Comparison of ENCODE assay signal across 12 mouse cellular contexts in the genomic region with DNA sequence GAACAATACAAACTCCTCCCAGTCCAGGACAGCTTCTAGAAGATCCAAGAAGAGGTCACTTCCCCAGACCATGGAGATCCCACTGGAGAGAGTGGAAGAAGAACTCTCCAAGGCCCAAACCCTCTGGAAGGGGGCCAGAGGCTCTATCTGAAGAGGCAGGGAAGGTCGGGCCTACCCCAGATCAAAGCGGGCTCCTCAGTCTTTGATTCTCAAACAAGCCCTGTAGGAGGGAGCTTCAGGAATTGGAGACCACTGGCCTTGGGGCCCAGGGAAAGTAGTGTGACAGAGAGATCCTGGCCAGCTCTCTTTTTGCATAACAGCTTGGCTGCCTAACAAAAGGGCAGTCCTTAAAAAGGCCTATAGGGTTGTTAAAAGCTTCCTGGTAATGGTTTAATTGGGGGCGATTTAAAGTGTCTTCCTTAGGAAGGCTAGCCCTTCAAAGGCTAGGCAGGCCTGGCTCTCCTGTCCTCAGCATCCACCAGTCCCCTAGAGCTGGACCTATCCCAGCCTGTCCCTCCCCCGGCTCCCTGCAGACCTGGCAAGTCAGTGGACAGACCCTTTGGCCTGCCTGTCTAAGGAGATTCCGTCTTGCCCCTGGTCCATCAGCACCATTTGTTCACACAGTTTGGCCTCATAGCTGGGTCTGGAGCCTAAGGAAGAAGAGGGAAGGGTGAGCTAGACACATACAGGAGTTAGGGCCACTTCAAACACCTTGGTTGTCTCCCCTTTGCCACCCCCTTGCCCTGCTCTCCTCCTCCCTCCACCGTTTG. TPM values are rescaled to one million over a fixed set of nuclear protein-coding genes. Genes with fewer than 3 reads are reported as not detected.
A peak's percentile ranks its signal among the peaks of the same experiment; 100 is the strongest.
DNase-seq lines count a peak whose midpoint lies in the region; ATAC-seq and TF ChIP-seq lines count a peak whose summit lies in the region.
"Had no signal": no experiment of that assay in that cellular context is flagged by ENCODE, and none has a peak within 500 bp of the region (broad histone marks: within the 10 kb centered on the region; RNA-seq: fewer than 3 reads in every experiment).

No protein-coding gene starts in this region.

- no peak for ATAC-seq in hindbrain, embryonic 11.5 days (ENCODE audit: low FRiP score)
- ATAC-seq in erythroid progenitor cell, adult 5-6 weeks (replicated peaks; ENCODE audit: low FRiP score, poor library complexity, severe bottlenecking), result peak; percentile 1; the same call in 1 of the 2 replicates
- no peak for ATAC-seq in stomach, postnatal 0 days (ENCODE audit: low FRiP score, low TSS enrichment)
- ATAC-seq: activated CD4-positive, CD25-positive, alpha-beta regulatory T cell, adult 4 months; midbrain, embryonic 15.5 days had no signal

- TF ChIP-seq CTCF in stomach, postnatal 0 days (IDR thresholded peaks at IDR 0.05; ENCODE audit: low read depth), result no peak

- DNase-seq in hindbrain, embryonic 10.5 days (ENCODE audit: low spot score), result no peak
- DNase-seq in hindbrain, embryonic 11.5 days (ENCODE audit: low spot score), result no peak
- DNase-seq in thymus, postnatal 14 days, result peak; percentile 15
- no peak for DNase-seq in thymus, postnatal 10 days (ENCODE audit: low spot score in 2 of 2)
- DNase-seq in stomach, postnatal 0 days (ENCODE audit: low spot score), result peak; percentile 11
- DNase-seq in gastrocnemius, postnatal 4 days (ENCODE audit: low spot score in 2 of 2), result no peak
- no peak for DNase-seq in spleen, postnatal 36 days (ENCODE audit: low spot score in 2 of 2)

- WGBS in hindbrain, embryonic 10.5 days, result 30% methylated on average over 6 of the region's 6 CpGs
- 33% methylated on average over 6 of the region's 6 CpGs for WGBS in hindbrain, embryonic 11.5 days
- 63% methylated on average over 6 of the region's 6 CpGs for WGBS in stomach, postnatal 0 days

- H3K27me3 ChIP-seq in hindbrain, embryonic 10.5 days (ENCODE audit: insufficient read depth, poor library complexity, severe bottlenecking), result peaks cover 55% of the 10 kb centered on the region
- 0 out of 2 replicates have a peak, but pooled peaks cover 3% of the 10 kb centered on the region for H3K27me3 ChIP-seq in hindbrain, embryonic 11.5 days (ENCODE audit: control insufficient read depth, insufficient read depth, low read length)
- no peaks in the 10 kb centered on the region for H3K27me3 ChIP-seq in stomach, postnatal 0 days (ENCODE audit: control insufficient read depth, insufficient read depth, low read length)
- H3K27me3 ChIP-seq: hindbrain, embryonic 15.5 days; midbrain, embryonic 15.5 days had no signal

- H3K36me3 ChIP-seq in hindbrain, embryonic 10.5 days, result no peaks in the 10 kb centered on the region
- no peaks in the 10 kb centered on the region for H3K36me3 ChIP-seq in hindbrain, embryonic 11.5 days (ENCODE audit: control insufficient read depth, insufficient read depth, low read length)
- no peaks in the 10 kb centered on the region for H3K36me3 ChIP-seq in stomach, postnatal 0 days (ENCODE audit: control insufficient read depth, insufficient read depth, low read length)
- H3K36me3 ChIP-seq: embryonic facial prominence, embryonic 15.5 days; hindbrain, embryonic 15.5 days; midbrain, embryonic 15.5 days had no signal

- H3K9ac ChIP-seq in hindbrain, embryonic 11.5 days (ENCODE audit: low read depth, low read length), result no peak overlapping the region
- H3K9ac ChIP-seq in stomach, postnatal 0 days (ENCODE audit: low read length), result no peak overlapping the region
- H3K9ac ChIP-seq: embryonic facial prominence, embryonic 15.5 days; hindbrain, embryonic 15.5 days; midbrain, embryonic 15.5 days had no signal

- H3K4me3 ChIP-seq in hindbrain, embryonic 10.5 days, result no peak overlapping the region
- no peak overlapping the region for H3K4me3 ChIP-seq in hindbrain, embryonic 11.5 days (ENCODE audit: low read depth, low read length)
- H3K4me3 ChIP-seq in stomach, postnatal 0 days (ENCODE audit: low read depth, low read length), result no peak overlapping the region
- H3K4me3 ChIP-seq: embryonic facial prominence, embryonic 15.5 days; hindbrain, embryonic 15.5 days; midbrain, embryonic 15.5 days had no signal

- no peaks in the 10 kb centered on the region for H3K9me3 ChIP-seq in hindbrain, embryonic 10.5 days
- H3K9me3 ChIP-seq in hindbrain, embryonic 11.5 days (ENCODE audit: control insufficient read depth, low read length), result no peaks in the 10 kb centered on the region
- H3K9me3 ChIP-seq in stomach, postnatal 0 days (ENCODE audit: control insufficient read depth, low read length), result no peaks in the 10 kb centered on the region
- H3K9me3 ChIP-seq: embryonic facial prominence, embryonic 15.5 days; hindbrain, embryonic 15.5 days; midbrain, embryonic 15.5 days had no signal

- H3K4me1 ChIP-seq in hindbrain, embryonic 10.5 days (replicated peaks), result peaks cover 57% of the 10 kb centered on the region
- H3K4me1 ChIP-seq in hindbrain, embryonic 11.5 days (replicated peaks; ENCODE audit: control insufficient read depth, insufficient read depth, low read length), result peaks cover 3% of the 10 kb centered on the region; the same call in 1 of the 2 replicates
- H3K4me1 ChIP-seq in stomach, postnatal 0 days (replicated peaks; ENCODE audit: control insufficient read depth, insufficient read depth), result peaks cover 20% of the 10 kb centered on the region

- no peak for TF ChIP-seq EP300 in stomach, postnatal 0 days (optimal IDR thresholded peaks at IDR 0.05)

- H3K27ac ChIP-seq in hindbrain, embryonic 10.5 days, result peak overlapping the region; percentile 73
- no peak overlapping the region for H3K27ac ChIP-seq in hindbrain, embryonic 11.5 days (ENCODE audit: low read depth, low read length)
- H3K27ac ChIP-seq in stomach, postnatal 0 days (replicated peaks), result no peak overlapping the region
- H3K27ac ChIP-seq: embryonic facial prominence, embryonic 15.5 days; hindbrain, embryonic 15.5 days; midbrain, embryonic 15.5 days had no signal

- H3K4me2 ChIP-seq in hindbrain, embryonic 11.5 days (replicated peaks; ENCODE audit: low read depth, low read length), result no peak overlapping the region
- no peak overlapping the region for H3K4me2 ChIP-seq in stomach, postnatal 0 days (replicated peaks; ENCODE audit: low read depth)
- H3K4me2 ChIP-seq: embryonic facial prominence, embryonic 15.5 days; hindbrain, embryonic 15.5 days; midbrain, embryonic 15.5 days had no signal

RNA-seq across cellular contexts. Expression of gene Zfp36l2, which starts 35.4 kb away (rescaled TPM):
- polyA plus RNA-seq in hindbrain, embryonic 10.5 days (2016; fragmentation: Nextera tagmentation; extraction: Ambion mirVana), result 9.3 and 9.9 TPM in 2 replicates
- 15.8 and 16.0 TPM in 2 replicates for polyA plus RNA-seq in hindbrain, embryonic 11.5 days (2014; fragmentation: Nextera tagmentation; extraction: Ambion mirVana)
- 38.2 and 62.0 TPM in 2 replicates for total RNA-seq in erythroid progenitor cell, adult 5-6 weeks (2015; ENCODE audit: low replicate concordance)
- total RNA-seq in erythroid progenitor cell, adult 5-6 weeks (2017; ENCODE audit: low replicate concordance), result 21.8 and 22.3 TPM in 2 replicates
- 17.5 and 18.3 TPM in 2 replicates for polyA plus RNA-seq in stomach, postnatal 0 days (2015; fragmentation: Nextera tagmentation; extraction: Ambion mirVana)
- total RNA-seq in gastrocnemius, postnatal 4 days (2021), result 10 to 100 TPM; 41.2 to 47.3 TPM

Comparison
In these comparisons a context has a peak if more than half of its experiments do, and no peak if none do; other contexts are left out.
1. DNase-seq: peak in thymus, postnatal 14 days (single experiment) and stomach, postnatal 0 days (single experiment); none in hindbrain, embryonic 10.5 days (single experiment), hindbrain, embryonic 11.5 days (single experiment), thymus, postnatal 10 days (0 of 2), gastrocnemius, postnatal 4 days (0 of 2) and spleen, postnatal 36 days (0 of 2).